Mouse (Mus musculus): Measurements from ENCODE around the gene Elmo2.

Elmo2 gene

DNA sequence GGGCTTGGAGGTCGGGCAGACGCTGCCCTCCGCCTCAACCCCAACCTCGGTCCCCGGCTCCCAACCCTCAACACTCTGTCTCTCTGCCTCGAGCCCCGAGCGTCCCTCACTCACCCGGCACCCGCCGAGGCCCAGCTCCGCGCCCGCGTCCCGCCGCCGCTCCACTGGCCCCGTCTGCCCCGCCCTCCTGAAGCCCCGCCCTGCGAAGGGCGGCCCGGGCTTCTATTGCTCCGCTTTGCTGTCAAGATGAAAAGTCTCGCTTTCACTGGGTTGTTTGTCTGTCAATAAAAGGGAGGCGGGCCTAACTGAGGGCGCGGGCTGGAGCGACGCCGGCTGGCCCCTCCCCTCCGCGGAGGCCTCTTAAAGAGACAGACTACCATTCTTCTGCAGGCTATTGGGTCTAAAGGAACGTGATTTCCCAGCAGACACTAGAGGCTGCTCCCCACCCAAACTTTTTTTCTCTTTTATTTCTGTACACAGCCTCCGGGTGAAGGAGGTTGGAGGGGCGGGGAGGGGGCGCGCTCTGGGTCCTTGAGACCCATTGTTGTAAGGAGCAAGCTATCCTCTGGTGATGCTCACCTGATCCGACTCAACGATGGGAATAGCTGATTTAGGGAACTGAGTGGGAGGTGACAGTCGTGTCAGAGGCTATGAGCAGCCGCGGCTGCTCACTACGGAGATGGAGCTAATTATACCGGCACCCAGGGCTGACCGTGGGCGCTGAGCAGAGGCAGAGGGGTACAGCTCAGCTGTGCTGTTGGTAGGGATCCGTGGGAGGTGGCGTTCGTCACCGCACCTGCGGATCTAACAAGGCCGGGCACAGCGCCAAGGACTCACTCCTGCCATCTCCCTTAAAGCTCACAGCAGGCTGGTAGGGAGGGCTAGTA, at the start of gene Elmo2:
Gene Elmo2, minus strand, starts transcription at position 176 of the 887 bp plus-strand sequence.
- peak; percentile 96 for DNase-seq

- DNase-seq: no peak
Measured at GRCm38 (mm10) chr2:165376001-165376400, 49.7 kb upstream of the Elmo2 start.

DNA sequence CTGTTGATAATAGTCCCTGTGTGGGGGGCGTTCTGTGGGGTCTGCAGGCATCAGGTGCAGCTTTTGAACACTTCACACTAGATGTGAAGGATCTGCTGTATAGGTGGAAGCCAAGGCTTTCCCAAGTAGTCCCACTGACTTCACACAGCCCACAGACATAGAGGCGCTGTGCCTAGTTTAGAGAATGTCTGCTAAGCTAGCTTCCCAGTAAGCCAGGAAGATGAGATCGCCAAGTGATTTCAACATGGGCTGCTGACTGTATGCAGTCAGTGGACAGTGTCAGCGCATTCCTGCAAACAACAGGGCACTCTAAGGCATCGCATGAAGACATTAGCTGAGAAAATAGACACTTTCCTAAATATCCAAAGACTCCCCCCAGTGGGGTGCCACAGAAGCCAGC, 49.2 kb upstream of the Elmo2 start:
- no peak for DNase-seq

DNA sequence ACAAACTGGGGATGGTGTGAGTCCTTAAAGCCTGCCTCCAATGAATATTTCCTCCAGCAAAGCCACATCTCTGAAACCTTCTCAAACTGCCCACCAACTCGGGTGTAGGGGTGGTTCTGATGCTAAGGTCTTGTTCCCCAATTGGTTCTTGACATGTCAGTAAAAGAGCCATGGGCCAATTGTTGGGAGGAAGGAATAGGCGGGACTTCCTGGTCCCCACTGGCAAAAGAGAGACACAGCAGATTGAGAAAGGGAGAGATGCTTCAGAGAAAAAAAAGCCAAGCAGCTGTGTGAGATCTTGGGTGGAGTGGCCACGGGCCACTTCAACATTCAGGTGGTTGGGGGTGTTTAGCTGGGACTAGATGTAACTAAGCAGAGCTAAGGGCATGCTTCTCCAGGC, 44.8 kb upstream of the Elmo2 start:
- DNase-seq: no peak

GRCm38 (mm10) chr2:165370348-165370747, 44.1 kb upstream of the Elmo2 start:
- no peak for DNase-seq

DNA sequence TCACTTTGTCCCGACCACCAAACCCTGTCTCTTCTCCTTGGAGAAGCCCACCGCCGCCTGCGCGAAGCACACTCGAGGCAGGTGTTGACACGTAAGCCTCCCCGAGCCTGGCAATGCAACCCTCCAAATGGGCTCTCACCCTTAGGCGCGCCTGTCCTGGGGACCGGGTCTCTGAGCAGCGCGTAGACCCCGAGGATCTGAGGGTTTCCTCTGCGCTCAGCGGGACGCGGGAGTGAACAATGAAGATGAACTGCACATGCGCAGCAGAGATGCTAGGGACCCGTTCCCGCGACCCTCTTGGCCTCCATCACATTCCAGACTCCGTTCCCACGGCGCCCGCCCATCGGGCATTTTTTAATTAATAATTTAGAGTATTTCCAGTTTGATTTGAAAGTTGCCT, 42.2 kb upstream of the Elmo2 start, which contains the start of gene Zfp663:
Gene Zfp663, minus strand, starts transcription at position 234 of the 400 bp plus-strand sequence.
- DNase-seq: no peak

DNA sequence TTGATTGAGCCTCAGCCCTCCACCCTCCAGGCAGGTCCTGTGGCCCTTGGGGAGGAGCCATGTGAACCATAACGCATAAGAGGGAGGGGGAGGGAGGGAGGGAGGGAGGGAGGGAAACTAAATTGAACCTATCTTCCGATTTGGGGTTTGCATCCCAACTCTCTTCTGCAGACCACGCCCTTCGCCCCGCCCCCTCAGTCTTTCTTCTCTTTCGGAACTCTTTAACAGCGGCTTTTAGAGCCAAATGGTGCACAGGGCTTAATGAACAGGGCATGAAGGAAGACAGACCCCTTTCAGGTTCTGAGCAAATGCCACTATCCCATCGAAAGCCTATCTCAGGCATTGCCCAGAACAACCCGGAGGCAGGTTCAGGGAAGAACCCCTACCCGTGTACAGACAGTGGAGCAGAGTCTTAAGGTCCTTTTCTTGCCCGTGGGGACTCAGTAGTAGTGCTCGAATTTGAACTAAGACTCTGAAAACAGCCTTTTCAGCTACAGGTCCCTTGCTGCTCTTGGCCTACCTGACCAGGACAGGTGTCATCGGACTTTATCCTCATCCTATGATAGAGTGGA, 41.7 kb upstream of the Elmo2 start:
- DNase-seq: no peak

GRCm38 (mm10) chr2:165367047-165367520, 40.8 kb upstream of the Elmo2 start:
- DNase-seq: no peak

GRCm38 (mm10) chr2:165364334-165365091, 38.2 kb upstream of the Elmo2 start:
- DNase-seq: peak; percentile 76

DNA sequence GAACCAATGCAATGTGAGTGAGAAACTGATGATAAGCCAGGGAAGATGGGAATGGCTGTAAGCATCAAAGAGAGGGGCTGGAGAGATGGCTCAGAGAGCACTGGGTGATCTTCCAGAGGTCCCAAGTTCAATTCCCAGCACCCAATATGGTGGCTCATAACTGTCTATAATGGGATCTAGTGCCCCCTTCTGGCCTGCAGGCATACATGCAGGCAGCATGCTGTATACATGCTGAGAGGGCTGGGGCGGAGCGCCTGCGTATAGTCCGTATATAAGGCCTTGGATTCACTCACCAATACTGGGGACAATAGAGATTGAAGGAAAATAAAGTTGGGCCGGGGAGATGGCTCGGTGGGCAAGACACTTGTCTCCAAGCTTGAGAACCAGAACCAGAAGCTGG, 37.0 kb upstream of the Elmo2 start:
- no peak for DNase-seq

GRCm38 (mm10) chr2:165360861-165361260, 34.6 kb upstream of the Elmo2 start:
- peak; percentile 46 for DNase-seq

DNA sequence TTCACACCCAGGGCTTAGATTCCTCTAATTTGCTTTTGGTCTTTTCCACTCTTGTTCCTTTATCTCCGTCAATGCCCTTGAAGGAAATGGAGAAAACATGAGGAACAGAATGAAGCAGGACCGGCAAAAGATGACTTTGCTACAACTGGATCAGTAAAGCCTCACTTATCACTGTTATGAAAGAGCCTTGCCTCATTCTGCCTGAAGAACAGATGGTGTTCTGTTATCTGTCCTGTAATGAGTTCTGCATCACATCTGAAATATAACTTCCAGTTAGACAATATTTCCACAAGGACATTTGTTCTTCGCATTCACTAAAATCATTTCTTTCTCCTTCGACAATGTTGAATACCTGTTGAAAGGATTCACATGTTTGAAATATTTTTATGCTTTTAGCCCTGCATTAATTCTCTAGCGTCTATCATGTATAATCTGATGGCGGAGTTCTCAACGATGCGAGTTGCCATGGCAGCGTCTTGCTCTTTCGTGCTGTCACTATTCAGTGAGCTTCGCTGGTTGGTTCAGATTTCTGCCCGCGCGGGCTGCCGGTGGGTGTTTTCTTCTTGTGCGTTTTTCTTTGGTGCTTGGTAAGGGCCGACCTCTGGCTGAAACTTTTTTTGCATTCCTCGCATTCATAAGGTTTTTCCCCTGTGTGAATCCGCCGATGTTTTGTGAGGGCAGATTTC, 25.7 kb upstream of the Elmo2 start:
- no peak for DNase-seq

DNA sequence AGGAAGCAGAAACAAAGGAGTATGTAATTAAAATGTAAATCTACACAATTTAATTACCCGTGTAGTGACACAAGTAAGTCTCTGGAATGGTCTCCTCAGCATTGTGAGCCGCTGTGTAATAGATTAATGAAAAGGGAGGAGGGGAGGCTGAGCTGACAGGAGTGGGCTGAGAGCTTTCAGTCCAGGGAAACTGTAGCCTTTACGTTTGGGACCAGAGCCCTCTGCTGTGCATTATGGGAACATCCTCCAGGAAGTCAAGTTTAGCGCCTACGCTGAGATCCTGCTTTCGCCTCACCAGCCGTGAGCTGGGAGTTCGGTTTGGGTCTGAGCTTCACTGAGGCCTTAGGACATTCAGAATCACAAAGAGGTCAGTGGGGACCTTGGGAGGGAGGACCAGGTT, 23.2 kb upstream of the Elmo2 start:
- DNase-seq: no peak

DNA sequence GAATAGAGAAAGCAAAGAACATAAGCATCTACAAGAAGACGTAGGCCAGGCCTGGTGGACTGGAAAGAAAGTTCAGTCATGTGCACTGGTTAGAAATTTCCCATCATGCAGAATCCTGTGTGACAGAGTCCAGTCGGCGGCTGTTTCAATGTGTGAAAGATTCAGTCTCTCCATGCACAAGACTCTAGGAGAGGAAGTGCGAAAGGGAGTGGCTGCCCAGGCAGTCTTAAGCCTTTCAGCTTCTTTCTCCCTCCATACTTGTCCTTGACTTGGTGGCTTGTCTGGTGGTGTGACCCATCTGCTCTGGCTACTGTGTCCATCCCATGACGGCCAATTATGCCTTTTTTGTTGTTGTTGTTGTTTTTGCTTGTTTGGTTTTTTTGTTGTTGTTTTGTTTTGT, 19.9 kb upstream of the Elmo2 start:
- DNase-seq: no peak

- peak; percentile 56 for DNase-seq
Measured at GRCm38 (mm10) chr2:165337191-165337590, 10.9 kb upstream of the Elmo2 start.

DNA sequence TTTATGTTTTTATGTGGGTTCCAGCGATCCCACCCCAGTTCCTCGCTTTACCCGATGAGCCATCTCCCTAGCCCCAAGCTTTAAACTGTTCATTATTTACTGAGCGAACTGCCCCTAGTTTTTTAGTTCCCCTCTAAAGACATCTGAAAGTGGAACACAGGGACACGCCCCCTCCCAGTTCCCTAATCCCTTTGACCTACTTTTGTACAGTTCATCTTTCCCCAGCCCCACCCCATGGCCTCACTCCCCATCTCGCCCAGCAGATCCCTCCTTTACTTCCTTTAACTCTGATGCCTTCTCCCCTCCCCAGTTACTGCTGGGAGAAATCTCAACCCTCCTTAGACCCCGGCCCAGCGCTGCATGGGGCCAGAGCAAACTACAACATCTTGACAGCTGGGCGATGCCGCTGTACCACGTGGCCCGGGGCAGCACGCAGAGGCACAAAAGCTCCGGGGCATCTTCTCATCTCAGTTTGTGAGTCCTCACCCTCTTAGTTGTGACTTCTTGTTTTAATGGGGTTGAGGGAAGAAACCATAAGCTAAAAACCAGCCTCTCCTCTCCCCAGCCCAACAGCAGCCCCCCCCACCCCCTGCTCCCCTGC, 6.4 kb upstream of the Elmo2 start:
- DNase-seq: no peak

- no peak for DNase-seq
Measured at GRCm38 (mm10) chr2:165329703-165330102, 3.4 kb upstream of the Elmo2 start.

DNA sequence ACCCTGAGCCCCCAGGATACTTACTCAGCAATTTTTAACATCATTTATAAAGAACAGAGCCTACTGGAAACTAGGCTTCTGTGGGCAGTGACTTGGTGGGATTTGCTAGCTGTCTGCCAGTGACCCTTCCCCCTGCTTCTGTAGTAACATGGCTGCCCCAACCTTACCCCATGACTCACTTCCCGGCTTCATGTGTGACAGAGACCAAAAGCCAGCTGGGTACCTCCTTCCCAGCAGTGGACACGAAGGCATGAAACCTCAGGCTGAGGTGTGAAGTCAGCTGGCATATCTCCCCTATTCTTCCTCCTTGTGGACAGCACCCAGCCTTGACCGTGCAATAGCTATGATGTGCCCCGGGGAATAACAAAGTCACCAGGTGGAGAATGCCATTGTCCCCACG, 2.5 kb upstream of the Elmo2 start:
- no peak for DNase-seq

GRCm38 (mm10) chr2:165327386-165327785, 1.1 kb upstream of the Elmo2 start:
- DNase-seq: no peak

DNA sequence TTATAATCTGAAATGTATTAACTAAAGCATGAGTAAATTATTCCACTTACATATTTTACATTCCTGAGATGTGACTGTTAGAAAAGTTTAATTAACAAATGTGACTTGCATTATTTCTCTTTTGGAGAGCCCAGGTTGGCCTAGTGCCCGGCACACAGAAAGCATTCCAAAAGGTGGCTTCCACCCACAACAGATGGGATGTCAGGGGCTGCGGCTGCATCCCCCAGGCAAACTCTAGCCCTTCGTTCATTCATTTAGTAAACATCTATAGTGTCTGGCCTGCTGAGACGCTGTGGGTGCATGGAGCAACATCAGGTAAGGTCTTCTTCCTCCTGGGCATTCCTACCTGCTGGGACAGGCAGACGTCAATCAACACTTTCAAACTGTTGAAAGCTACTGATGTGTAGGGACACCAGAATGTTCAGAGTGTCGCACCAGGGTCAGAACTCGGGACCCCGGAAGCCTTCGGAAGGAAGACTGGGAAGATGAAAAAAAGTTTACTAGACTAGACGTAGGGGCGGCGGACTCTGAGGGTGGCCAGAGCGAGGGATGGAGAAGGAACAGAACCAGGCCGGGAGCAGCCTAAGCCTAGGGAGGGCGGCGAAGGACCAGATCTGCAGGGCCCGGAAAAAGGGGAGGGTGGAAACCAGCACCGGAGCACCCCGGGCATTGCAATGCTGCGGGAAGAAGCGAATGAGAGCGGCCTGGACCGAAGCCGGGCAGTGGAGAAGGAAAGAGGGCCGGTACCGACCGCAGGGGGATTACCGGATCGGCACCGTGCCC, 567 bp downstream of the Elmo2 start:
- no peak for DNase-seq

DNA sequence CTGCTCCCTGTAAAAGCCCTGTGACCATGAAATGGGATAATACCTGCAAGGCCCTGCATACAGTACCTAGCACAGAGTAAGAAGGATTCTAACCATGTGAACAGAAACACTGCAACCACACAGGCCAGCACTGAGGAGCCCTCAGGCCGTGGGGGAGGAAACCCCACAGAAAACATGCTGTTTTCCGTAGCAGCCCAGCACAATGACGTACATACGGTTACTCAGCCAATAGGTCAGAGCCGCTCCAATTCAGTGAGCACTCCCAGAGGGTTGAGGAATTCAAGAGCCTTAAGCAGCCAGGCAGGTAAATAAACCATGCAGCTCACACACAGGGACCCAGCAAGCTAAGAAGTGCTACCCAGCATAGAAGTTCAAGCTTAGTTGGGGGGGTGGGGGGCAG, 2.4 kb downstream of the Elmo2 start:
- DNase-seq: no peak

- DNase-seq: no peak
Measured at GRCm38 (mm10) chr2:165323484-165323883, 2.8 kb downstream of the Elmo2 start.
